20 mouse cellular contexts compared by ENCODE assay signal in the genomic region with DNA sequence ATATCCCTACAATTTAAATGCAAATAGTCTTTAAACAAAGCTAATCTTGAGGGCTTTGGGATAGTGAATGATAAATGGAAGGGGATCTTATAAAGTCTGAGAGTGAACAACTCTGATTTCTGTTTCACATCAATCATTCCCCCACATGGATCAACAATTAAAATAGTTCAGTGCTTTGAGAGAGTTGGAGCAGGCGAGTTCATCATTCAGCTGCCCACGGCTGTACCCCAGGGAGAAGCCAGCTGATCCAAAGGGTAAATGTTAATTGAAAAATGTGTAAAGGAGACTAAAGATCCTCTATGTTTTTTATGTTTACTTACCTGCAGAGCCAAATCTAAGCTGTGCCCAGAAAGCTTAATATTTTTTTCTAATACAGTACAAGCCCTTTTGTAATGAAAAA.
"Had no signal": no experiment of that assay in that cellular context is flagged by ENCODE, and none has a peak within 500 bp of the region (broad histone marks: within the 10 kb centered on the region; RNA-seq: fewer than 3 reads in every experiment).

No protein-coding gene starts in this region.

- H3K4me2 ChIP-seq: limb, embryonic 13.5 days; liver, embryonic 12.5 days; liver, embryonic 15.5 days; lung, embryonic 15.5 days; midbrain, embryonic 13.5 days had no signal

- H3K36me3 ChIP-seq: limb, embryonic 10.5 days; limb, embryonic 13.5 days; liver, embryonic 12.5 days; liver, embryonic 15.5 days; lung, embryonic 15.5 days; midbrain, embryonic 13.5 days had no signal

- H3K4me1 ChIP-seq: limb, embryonic 10.5 days; limb, embryonic 13.5 days; liver, embryonic 12.5 days; liver, embryonic 15.5 days; lung, embryonic 15.5 days; megakaryocyte, embryonic 14.5 days; midbrain, embryonic 13.5 days had no signal

- H3K4me3 ChIP-seq: layer of hippocampus, adult 2 months; limb, embryonic 10.5 days; limb, embryonic 13.5 days; liver, embryonic 12.5 days; liver, embryonic 15.5 days; lung, embryonic 15.5 days; megakaryocyte, embryonic 14.5 days; midbrain, embryonic 13.5 days had no signal

- H3K9ac ChIP-seq: limb, embryonic 13.5 days; liver, embryonic 12.5 days; liver, embryonic 15.5 days; lung, embryonic 15.5 days; midbrain, embryonic 13.5 days had no signal

- H3K27ac ChIP-seq: kidney, postnatal 0 days; layer of hippocampus, adult 2 months; limb, embryonic 10.5 days; limb, embryonic 13.5 days; liver, embryonic 12.5 days; liver, embryonic 15.5 days; lung, embryonic 15.5 days; midbrain, embryonic 13.5 days had no signal

- H3K27me3 ChIP-seq: limb, embryonic 13.5 days; liver, embryonic 12.5 days; liver, embryonic 15.5 days; lung, embryonic 15.5 days; megakaryocyte, embryonic 14.5 days; midbrain, embryonic 13.5 days had no signal

- H3K9me3 ChIP-seq: limb, embryonic 10.5 days; limb, embryonic 13.5 days; liver, embryonic 12.5 days; liver, embryonic 15.5 days; lung, embryonic 15.5 days; megakaryocyte, embryonic 14.5 days; midbrain, embryonic 13.5 days had no signal

- DNase-seq: kidney, adult 2 months; kidney, postnatal 25 days; layer of hippocampus, adult 9-11 months; liver; lung, adult 18-20 months; lung, postnatal 10 days; lung, postnatal 36 days; retina, postnatal 1 day; thymus, adult 18-20 months; thymus, postnatal 36 days had no signal

- ATAC-seq: intestine, postnatal 0 days; liver, embryonic 12.5 days; midbrain, embryonic 13.5 days had no signal
